Mouse (Mus musculus) frontal cortex, postnatal 25 days (tissue): ENCODE measurements around the gene Crybg1.

ENCODE experiments used
- DNase-seq, 2 experiments: peaks; one replicate each; pipeline ENCODE4 v3.0.0; 2022; ENCODE audit warnings: low spot score in 2 of 2

Gene Crybg1

DNA sequence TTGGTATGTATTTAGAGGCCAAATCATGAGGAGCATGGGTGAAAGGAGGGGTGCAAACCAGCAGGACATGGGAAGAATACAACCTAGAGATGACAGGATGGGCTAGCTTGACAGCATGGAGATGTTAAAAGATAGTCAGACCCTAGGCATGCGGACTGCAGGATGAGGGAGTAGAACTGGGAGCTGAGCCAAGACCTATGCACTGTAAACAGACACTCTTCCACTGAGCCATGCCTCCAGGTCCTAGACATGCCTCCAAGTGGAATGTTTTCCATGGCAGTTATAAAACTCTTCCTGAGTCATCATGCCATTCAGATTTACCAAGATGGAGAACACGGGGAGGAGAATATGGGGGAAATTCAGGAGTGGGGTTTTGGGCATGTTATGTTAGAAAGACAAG lies 53.9 kb downstream of the Crybg1 start:
- DNase-seq: no peak

DNA sequence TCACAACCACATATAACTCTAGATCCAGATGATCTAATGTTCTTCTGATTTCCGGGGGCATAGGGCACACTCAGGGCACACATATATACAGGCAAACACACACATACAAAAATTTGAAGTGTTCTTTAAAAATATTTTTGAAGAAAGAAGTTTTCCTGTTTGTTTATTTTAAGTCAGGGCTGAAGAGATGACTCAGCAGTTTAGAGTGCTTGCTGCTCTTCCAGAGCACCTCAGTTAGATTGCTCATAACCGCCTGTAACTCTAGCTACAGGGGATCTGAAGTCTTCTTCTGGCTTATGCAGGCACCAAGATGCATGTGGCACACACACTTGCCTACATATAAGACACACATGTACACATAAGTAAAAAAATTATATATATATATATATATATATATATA lies 56.9 kb downstream of the Crybg1 start:
- DNase-seq: no peak

DNA sequence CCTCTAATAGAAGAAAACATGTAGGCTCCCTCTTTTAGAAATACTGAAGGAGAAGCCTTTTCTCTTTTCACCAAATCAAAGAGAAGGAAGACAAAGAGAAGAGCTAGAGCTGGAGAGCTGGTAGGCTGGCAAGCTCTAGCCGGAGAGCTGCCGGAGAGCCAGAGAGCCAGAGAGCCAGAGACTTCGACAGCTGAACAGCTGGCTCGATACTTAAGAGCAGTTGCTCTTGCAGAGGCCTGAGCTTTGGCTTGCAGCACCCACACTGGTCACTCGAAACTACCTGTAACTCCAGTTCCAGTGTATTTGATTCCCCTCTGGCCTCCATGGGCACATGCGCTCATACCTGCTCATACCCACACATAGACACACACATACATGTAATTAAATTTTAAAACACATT lies 68.3 kb downstream of the Crybg1 start:
- no peak for DNase-seq

DNA sequence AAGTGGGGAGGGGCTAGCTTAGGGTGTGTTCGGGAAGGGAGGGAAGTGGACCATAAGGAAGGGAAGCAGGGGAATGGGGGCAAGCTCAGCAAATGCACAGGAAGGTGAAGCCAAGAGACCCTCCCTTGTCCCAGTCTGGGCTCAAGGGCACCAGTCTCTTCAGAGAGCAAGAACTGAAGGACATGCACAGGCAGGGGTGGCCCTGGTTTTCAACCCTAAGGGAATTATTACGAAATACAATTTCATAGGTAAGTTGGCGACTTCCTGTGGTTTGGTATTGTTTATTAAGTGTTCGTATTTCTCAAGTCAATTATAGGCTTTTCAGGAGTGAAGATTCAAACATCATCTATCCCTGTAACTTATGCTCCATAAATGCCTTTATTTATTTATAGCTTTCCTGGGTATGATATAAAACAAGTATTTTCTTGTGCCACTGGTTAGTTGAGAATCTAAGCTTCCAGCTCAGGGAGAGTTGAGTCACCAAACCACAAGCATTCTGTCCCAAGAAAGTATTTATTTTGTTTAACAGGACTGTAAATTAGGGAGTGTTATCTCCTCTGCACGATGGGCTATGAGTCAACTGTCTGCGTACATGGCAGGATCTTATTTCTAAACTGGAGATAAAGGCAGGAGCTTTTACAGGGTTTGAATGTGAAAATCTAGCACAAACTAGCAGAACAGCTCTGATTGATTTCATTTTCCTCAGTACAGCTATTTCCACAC lies 69.7 kb downstream of the Crybg1 start:
- no peak for DNase-seq

- DNase-seq: peak; percentile 4 to 41
Observed at GRCm38 (mm10) chr10:44071095-44071494, 77.6 kb downstream of the Crybg1 start.

GRCm38 (mm10) chr10:44069131-44069530 lies 79.5 kb downstream of the Crybg1 start:
- no peak for DNase-seq

- no peak for DNase-seq
Observed at GRCm38 (mm10) chr10:44065848-44066360, 82.7 kb downstream of the Crybg1 start.

DNA sequence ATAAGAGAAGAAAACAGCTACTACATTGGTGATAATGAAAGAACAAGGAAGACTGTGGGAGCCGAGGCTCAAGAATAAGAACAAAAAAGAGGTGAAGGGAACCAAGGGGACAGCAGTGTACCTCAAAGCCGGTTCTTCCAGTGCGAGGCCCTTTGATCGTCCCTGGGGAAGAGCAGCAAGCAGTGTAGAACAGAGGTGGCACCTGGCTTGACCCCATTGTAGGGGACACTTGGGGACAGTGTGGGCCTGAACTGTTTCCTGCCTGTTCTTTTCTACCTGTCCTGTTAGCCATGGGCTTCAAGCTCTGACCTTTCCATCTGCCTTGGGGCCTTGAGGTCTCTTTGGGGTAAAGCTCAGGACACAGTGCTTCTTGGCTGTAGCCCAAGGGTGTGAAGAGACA lies 85.7 kb downstream of the Crybg1 start:
- no peak for DNase-seq

DNA sequence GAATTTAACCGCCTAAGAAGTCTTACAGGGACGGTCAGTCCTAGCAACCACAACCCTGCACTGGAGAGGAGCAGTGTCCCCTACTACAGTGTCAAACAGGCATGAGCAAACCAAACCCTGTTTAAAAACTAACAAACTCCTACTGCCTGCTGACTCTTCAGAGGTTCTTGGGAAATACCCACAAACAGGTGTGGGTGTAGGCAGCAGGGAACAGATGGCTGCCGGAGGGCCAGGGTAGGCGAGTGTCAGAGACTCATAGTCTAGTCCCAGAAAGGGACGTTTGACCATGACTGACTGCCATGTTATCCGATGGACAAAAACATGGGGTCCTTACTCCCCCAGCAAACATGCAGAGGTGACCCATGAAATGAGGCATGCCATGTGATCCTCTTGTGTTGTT lies 97.7 kb downstream of the Crybg1 start:
- peak in 1 of 2 experiments; percentile 9 for DNase-seq

DNA sequence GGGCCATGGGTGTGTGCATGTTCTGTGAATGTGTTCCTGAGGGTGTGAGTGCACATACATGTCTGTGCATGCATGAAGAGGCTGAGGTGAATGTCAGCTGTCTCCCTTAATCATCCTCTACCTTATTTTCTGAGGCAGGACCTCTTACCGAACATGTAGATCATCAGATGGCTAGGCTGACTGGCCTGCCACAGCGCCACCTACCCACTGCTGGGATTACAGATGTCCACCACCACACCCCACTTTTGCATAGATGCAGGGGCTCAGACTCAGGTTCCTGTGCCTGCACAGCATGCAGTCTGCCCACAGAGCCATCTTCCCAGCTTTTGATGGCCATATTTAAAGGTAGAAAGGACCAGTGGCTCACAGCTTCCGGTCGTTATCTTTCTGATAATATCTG lies 103.9 kb downstream of the Crybg1 start:
- DNase-seq: no peak

DNA sequence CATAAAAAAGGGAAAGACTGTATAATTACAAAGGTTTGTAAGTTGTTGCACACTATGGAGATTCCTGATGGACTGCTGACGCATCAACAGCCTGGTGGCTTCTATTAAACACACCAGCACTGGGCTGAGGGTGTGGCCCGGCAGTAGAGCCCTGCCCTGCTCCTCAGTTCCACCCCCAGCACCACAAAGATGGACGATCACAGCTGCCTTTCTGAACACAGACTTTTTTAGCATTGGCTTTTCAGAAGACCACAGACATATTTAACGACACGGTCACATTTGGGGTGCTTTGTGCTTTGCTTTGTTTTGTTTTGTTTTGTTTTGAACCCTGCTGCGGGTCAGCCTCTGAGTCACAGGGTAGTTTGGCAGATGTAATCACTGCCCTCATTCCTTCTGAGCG lies 105.0 kb downstream of the Crybg1 start:
- DNase-seq: no peak

- DNase-seq: no peak
Observed at GRCm38 (mm10) chr10:44039185-44039584, 109.5 kb downstream of the Crybg1 start.

GRCm38 (mm10) chr10:44037918-44038544 lies 110.6 kb downstream of the Crybg1 start:
- no peak for DNase-seq

GRCm38 (mm10) chr10:44029566-44029965 lies 119.1 kb downstream of the Crybg1 start:
- DNase-seq: no peak

GRCm38 (mm10) chr10:44027226-44027625 lies 121.4 kb downstream of the Crybg1 start:
- no peak for DNase-seq

- DNase-seq: no peak
Observed at GRCm38 (mm10) chr10:44026105-44026504, 122.5 kb downstream of the Crybg1 start.

DNA sequence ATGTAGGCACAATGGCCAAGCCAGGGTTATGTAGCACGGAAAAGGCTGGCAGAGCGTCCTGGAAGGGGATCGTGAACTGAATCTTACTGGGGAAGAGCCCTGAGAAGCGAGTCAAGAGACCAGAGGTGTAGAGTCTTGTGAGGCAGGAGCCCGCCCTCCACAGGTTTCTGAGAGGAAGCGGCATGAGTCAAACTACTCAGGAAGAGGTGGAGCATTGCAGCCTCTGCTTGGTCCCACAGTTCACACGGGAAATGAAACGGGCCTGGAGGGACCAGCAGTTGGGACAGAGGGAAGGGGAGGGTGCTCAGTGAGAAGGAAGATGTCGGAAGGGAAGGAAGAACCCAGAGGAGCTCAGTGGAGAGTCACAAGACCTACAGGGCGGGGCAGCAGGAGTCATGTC lies 123.9 kb downstream of the Crybg1 start:
- DNase-seq: no peak

DNA sequence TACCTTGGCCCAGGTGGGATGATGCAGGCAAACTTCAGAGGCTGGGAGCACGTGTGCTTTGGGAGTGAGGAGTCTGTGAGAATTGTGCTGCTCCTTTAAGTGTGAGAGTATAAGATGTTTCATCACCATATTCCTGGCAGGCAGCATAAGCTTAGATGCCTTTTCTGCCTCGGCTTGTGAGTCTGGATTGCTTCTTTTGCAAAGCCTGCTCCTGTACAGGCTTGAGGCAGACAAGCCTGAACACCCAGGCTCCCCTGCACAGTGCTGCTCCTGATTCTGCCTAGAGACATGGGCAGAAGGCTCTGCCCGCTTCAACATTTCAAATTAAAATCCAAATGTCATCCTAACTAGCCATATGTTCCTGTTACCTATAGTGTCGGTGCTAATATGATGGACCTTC lies 128.5 kb downstream of the Crybg1 start:
- DNase-seq: no peak

DNA sequence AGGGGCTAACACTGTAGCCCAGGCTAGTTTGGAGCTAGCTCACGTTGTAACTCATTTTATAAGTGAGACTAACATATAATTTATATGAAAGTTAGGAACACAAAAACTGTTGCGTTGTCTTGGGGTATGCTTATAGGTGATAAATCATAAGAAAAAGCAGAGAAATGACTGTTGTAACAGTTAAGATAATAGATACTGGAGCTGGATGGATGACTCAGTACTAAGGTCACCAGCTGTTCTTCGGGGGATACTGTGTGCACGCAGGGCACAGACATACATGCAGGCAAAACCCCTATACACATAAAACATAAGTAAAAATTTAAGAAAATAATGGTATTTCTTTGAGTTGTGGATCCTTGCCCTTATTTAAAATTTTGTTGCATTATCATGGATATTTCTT lies 130.1 kb downstream of the Crybg1 start:
- no peak for DNase-seq

- no peak for DNase-seq
Observed at GRCm38 (mm10) chr10:44015631-44016030, 133.0 kb downstream of the Crybg1 start.

- DNase-seq: no peak
Observed at GRCm38 (mm10) chr10:44013885-44014284, 134.8 kb downstream of the Crybg1 start.

GRCm38 (mm10) chr10:44011408-44011807 lies 137.2 kb downstream of the Crybg1 start:
- no peak for DNase-seq

DNA sequence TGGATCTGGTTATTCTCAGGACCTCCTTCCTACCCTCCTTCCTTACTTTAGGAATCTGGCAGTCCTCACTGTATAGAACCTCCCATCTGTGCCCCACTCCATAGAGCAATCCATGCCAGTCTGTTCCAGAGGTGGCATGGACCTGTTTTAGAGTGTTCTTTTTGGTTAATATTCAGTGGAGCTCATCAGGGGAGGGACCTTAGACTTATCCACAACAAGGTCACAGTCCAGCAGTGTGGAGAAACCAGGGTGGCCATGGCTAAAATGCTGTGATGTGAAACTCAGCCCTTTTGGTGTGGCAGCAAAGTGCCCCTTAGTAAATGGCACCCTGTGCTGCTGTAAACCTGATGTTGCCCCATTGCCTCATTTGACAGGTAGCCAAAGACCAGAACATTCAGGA lies 139.8 kb downstream of the Crybg1 start:
- no peak for DNase-seq
